Mouse (Mus musculus): Measurements from ENCODE around the gene Cbr3. TPM values are rescaled to one million over a fixed set of nuclear protein-coding genes. Genes with fewer than 3 reads are reported as not detected.
"Not testable (repeated sequence)": the region's sequence is repeated elsewhere in the genome, so short reads cannot be mapped to it uniquely, and the experiment has no call there.

Cbr3 gene
- polyA plus RNA-seq, 1 experiment from 2014 or later = 16.6 TPM

DNA sequence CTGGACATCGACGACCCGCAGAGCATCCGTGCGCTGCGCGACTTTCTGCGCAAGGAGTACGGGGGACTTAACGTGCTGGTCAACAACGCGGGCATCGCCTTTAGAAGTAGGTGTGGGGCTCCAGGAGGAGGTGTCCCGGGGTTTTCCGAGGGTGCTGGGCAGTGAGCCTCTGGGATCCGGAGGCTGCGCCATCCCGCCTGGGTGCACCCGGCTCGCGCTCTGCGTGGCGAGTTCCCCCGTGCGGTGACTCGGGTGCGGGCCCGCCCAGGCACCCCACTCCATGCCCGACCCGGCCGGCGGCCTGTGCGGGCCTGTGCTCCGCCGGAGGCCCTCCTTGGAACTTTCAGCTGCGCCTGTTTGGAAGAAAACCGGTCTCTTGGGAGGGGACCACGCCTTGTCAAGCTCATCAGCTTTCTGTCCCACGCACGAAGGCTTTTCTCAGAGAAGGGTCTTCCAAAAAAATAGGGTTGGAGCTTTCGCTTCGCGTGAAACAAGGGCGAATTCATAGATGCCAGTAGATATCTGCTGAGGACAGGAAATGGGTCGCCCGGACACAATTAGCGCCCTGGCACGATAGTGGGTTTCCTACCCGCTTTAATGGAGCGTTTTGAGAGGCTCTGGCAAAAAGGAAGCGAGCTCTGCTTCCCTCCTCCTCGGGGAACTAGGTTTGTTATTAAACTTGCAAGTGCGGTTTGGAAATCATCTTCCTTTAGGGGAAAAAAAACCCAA is 657 bp downstream of the Cbr3 start:
- ChIA-PET CTCF (interaction anchor here (1.6 to 2.8 kb wide), 2 partner anchors 27 to 102 kb away, joined by 4 to 8 read pairs; no protein-coding TSS in a partner anchor), POLR2A (interaction anchor here (0.6 to 0.7 kb wide), 3 partner anchors 40 to 84 kb away, joined by 3 read pairs; no protein-coding TSS in a partner anchor)
- in situ Hi-C loops (cut with MboI; ENCODE audit: low pct_unique_long_range_greater_than_20kb) = loop anchor here (10.0 kb wide), 1 partner anchor 101 kb away; no protein-coding TSS in a partner anchor
- TF ChIP-seq CTCF (IDR thresholded peaks at IDR 0.05) = no peak
- ATAC-seq (no peak), DNase-seq (ENCODE audit: low read depth, low spot score) (no peak)
- H3K27me3 ChIP-seq = peaks cover 3% of the 10 kb centered on the region

DNA sequence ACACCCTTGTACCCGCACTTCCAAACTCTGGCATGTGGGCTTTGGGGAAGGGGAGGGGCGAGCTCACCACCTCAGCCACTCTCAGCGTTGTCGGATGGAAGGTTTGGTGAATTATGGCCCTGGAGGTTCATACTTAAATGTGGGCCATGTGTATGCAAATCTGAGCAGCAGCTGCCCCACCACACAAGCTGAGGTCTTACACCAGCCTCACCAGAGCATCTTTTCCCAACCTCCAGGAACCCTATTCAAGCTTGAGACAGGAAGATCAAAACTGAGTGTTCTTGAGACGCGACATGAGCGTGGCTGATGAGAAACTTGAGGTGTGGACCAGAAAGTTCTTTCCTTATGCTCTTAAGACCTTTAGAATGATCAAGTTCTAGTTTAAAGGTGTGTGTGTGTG is 1.4 kb downstream of the Cbr3 start:
- no peak for TF ChIP-seq CTCF (IDR thresholded peaks at IDR 0.05)
- ChIA-PET POLR2A (interaction anchor here (0.7 kb wide), 1 partner anchor 40 kb away, joined by 3 read pairs; no protein-coding TSS in a partner anchor), CTCF (interaction anchor here (2.8 kb wide), 1 partner anchor 101 kb away, joined by 8 read pairs; no protein-coding TSS in a partner anchor)
- ATAC-seq = no peak
- no peak for DNase-seq (ENCODE audit: low read depth, low spot score)
- no peaks in the 10 kb centered on the region for H3K27me3 ChIP-seq
- in situ Hi-C loops (cut with MboI; ENCODE audit: low pct_unique_long_range_greater_than_20kb) = loop anchor here (10.0 kb wide), 1 partner anchor 100 kb away; no protein-coding TSS in a partner anchor

DNA sequence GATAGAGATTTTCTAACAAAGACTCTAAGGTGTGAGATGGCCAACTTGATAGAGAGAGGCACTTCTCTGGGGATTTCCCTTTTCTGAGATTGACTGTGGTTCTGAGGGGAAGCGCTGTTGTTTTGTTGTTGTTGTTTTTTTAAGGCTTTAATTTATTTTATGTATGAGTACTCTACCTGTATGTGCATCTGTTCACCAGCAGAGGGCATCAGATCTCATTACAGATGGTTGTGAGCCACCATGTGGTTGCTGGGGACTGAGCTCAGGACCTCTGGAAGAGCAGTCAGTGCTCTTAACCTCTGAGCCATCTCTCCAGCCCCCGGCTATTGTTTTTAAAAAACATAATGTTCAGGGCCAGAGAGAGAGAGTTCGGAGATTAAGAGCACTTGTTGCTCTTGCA is 2.8 kb downstream of the Cbr3 start:
- peak; percentile 62 for TF ChIP-seq CTCF (IDR thresholded peaks at IDR 0.05)

DNA sequence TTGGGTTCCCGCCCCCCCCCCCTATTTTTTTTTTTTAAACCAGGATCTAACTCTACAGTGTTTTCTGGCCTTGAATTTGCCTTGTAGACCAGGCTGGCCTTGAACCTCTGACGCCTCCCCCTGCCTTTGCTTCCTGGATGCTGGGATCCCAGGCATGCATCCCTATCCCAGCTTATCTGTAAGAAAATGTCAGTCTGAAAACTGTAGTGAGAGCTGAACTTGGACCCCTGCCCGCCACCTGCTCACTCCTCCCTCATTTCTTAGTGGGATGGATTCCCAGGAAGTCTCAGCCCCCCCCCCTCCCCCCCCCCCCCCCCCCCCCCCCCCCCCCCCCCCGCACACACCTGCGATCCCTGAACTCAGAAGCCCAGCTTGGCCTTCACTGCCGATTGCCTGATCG is 3.4 kb downstream of the Cbr3 start:
- DNase-seq (ENCODE audit: low read depth, low spot score) = no peak
- ChIA-PET POLR2A (no interaction called here), CTCF (interaction anchor here (0.9 to 2.7 kb wide), 11 partner anchors 10 to 101 kb away, joined by 3 to 21 read pairs (median 5); partner anchors contain the start of gene Dop1b)
- no peak for TF ChIP-seq CTCF (IDR thresholded peaks at IDR 0.05)
- H3K27me3 ChIP-seq = no peaks in the 10 kb centered on the region
- in situ Hi-C loops (cut with MboI; ENCODE audit: low pct_unique_long_range_greater_than_20kb) = loop anchor here (10.0 kb wide), 1 partner anchor 98 kb away; no protein-coding TSS in a partner anchor
- ATAC-seq = no peak

More for the DNA sequence above, 2.8 kb downstream of the Cbr3 start:
- ChIA-PET CTCF (interaction anchor here (0.9 to 2.7 kb wide), 7 partner anchors 11 to 99 kb away, joined by 3 to 21 read pairs (median 3); partner anchors contain the start of gene Dop1b), POLR2A (interaction anchor here (0.6 kb wide), 1 partner anchor 522 kb away, joined by 3 read pairs; no protein-coding TSS in a partner anchor)
- in situ Hi-C loops (cut with MboI; ENCODE audit: low pct_unique_long_range_greater_than_20kb) = loop anchor here (10.0 kb wide), 1 partner anchor 99 kb away; no protein-coding TSS in a partner anchor
- not testable (repeated sequence) for H3K27me3 ChIP-seq; ATAC-seq; DNase-seq (ENCODE audit: low read depth, low spot score)

DNA sequence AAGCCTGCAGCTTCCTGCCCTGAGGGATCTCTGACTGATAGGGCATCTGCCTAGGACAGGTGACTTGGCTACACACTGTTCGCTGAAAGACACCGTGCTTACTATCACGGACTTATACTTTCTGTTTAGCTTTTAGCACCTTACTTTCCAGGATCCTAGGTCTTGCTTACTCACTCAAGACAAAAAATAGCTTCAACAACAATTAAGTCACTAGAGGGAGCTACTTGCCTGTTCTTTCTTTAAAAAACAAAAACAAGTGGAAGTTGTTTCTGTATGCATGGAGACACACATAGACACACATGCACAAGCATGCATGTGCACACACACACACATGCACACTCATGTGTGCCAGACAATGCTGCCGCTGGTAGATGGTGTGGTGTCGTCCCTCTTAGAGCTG is 3.9 kb downstream of the Cbr3 start:
- POLR2A ChIA-PET = no interaction called here
- peak; percentile 46 for TF ChIP-seq CTCF (IDR thresholded peaks at IDR 0.05)
- in situ Hi-C loops (cut with MboI; ENCODE audit: low pct_unique_long_range_greater_than_20kb) = loop anchor here (10.0 kb wide), 1 partner anchor 98 kb away; no protein-coding TSS in a partner anchor
- ATAC-seq (no peak), DNase-seq (ENCODE audit: low read depth, low spot score) (no peak)
- CTCF ChIA-PET = interaction anchor here (0.8 to 2.7 kb wide), 12 partner anchors 9 to 100 kb away, joined by 3 to 21 read pairs (median 4); partner anchors contain the start of gene Dop1b
- no peaks in the 10 kb centered on the region for H3K27me3 ChIP-seq

DNA sequence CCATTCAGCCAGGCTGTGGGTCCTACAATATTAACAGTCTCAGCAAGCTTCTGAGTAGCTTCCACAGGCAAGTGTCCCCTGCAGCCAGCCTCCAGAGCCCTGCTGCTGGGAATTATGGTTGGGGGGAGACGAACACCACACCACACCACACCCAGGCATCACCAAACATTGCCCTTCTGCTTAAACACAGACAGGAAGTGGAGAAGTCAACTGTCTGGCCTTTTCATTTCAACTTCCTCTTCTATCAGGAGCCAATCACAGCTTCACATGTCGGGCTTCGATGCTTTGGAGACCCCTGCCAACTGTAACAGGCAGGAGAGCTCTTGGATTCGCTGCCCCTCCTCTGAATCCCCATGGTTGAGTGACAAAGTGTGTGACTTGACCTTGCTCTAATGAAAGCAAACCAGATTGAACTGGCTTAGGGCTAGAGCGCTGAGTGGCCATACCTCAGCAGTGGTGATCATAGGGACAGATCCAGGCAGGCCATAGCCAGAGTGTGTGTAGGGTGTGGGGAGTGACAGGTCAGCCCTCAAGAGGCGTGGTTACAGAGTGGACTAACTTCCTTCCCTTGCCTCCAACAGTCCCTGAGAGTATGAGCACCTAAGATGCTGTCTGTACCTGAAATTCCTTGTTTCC is 8.3 kb downstream of the Cbr3 start:
- ChIA-PET POLR2A (no interaction called here), CTCF (no interaction called here)
- peaks cover 2% of the 10 kb centered on the region for H3K27me3 ChIP-seq
- DNase-seq (ENCODE audit: low read depth, low spot score) = no peak
- no peak for ATAC-seq
- in situ Hi-C loops (cut with MboI; ENCODE audit: low pct_unique_long_range_greater_than_20kb) = no loop called here
- TF ChIP-seq CTCF (IDR thresholded peaks at IDR 0.05) = no peak

DNA sequence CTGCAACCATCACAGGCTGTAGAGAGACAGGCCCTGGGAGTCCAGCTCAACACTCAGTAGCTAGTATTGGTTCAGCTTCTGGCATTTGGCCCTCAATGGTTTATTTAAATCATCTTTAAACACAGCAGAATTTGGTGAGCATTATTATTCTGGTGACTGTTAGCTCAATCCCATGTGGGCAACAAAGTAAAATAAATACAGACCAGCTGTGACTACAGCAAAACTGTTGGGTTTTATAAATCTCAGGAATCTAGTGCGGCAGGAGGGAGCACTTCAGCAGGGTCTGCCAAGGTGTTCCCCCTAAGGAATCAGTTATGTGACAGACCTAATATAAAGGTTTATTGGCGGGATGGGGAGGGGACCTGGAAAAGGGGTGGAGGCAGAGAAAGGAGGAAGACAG is 9.7 kb downstream of the Cbr3 start:
- DNase-seq (ENCODE audit: low read depth, low spot score) = no peak
- CTCF ChIA-PET = interaction anchor here (1.1 to 1.2 kb wide), 2 partner anchors 14 to 18 kb away, joined by 3 to 4 read pairs; no protein-coding TSS in a partner anchor
- ATAC-seq = no peak
- POLR2A ChIA-PET = no interaction called here
- TF ChIP-seq CTCF (IDR thresholded peaks at IDR 0.05) = no peak
- in situ Hi-C loops (cut with MboI; ENCODE audit: low pct_unique_long_range_greater_than_20kb) = no loop called here
- H3K27me3 ChIP-seq = peaks cover 2% of the 10 kb centered on the region

DNA sequence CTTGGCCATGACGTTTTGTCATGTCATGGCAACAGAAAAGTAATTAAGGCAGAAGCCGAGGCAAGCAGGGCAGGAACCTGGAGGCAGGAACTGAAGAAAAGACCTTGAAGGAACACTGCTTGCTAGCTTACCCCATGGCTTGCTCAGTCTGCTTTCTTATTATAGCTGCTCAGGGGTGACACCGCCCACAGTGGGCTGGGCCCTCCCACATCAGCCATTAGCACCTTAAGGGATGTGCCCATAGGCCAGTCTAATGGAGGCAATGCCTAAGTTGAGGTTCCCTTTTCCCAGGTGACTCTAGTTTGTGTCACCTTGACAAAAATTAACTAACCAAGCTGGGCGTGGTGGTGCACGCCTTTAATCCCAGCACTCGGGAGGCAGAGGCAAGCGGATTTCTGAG is 24.1 kb downstream of the Cbr3 start:
- ATAC-seq (no peak), DNase-seq (ENCODE audit: low read depth, low spot score) (no peak)
- no peak for TF ChIP-seq CTCF (IDR thresholded peaks at IDR 0.05)
- in situ Hi-C loops (cut with MboI; ENCODE audit: low pct_unique_long_range_greater_than_20kb) = no loop called here
- CTCF ChIA-PET = interaction anchor here (0.8 to 2.0 kb wide), 4 partner anchors 11 to 22 kb away, joined by 3 to 7 read pairs (median 4); no protein-coding TSS in a partner anchor
- H3K27me3 ChIP-seq = no peaks in the 10 kb centered on the region
- POLR2A ChIA-PET = interaction anchor here (1.6 kb wide), 1 partner anchor 11 kb away, joined by 7 read pairs; no protein-coding TSS in a partner anchor

DNA sequence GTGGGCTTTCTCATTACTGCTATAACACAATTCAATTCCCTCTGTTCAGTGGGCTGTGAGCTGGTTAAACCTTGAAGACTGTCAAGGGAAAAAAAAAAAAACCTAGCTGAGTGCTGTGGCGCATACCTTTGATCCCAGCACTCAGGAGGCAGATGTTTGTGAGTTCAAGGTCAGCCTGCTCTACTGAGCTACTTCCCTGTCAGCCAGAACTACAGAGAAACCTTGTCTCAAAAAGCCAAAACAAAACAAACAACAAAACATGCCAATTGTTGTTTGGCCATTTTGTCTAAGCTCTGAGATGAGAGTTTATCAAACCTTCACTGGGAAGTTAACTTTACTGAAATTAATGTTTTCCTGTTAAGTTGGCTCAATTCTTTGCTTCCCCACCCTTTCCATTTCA is 26.2 kb downstream of the Cbr3 start:
- no peak for ATAC-seq
- ChIA-PET CTCF (interaction anchor here (0.8 to 3.6 kb wide), 3 partner anchors 9 to 22 kb away, joined by 3 to 21 read pairs (median 3); no protein-coding TSS in a partner anchor), POLR2A (no interaction called here)
- no peak for DNase-seq (ENCODE audit: low read depth, low spot score)
- H3K27me3 ChIP-seq = no peaks in the 10 kb centered on the region
- no peak for TF ChIP-seq CTCF (IDR thresholded peaks at IDR 0.05)
- in situ Hi-C loops (cut with MboI; ENCODE audit: low pct_unique_long_range_greater_than_20kb) = no loop called here

DNA sequence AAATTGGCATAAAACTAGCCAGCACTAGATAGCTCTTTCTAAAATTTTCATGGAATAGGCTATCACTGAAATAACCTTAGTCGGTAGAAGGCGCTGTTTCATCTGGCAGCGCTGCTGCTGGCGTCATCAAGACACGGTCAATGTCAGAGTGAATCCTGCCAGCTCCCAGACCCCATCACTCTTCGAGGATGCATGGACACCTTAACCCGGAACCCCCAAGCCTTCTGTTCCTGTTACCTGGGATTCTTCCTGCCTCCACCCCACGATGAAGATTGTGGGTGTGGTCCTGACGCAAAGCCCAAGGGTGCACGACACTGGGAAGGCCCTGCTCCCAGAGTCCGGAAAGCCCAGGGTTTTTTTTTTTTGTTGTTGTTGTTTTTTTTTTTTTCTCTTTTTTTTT is 27.9 kb downstream of the Cbr3 start:
- in situ Hi-C loops (cut with MboI; ENCODE audit: low pct_unique_long_range_greater_than_20kb) = no loop called here
- CTCF ChIA-PET = interaction anchor here (0.6 to 3.6 kb wide), 9 partner anchors 11 to 67 kb away, joined by 3 to 21 read pairs (median 3); partner anchors contain the start of gene Cbr3
- H3K27me3 ChIP-seq = no peaks in the 10 kb centered on the region
- ATAC-seq (peak; percentile 32), DNase-seq (ENCODE audit: low read depth, low spot score) (peak; percentile 46)
- peak; percentile 89 for TF ChIP-seq CTCF (IDR thresholded peaks at IDR 0.05)
- POLR2A ChIA-PET = interaction anchor here (0.7 kb wide), 1 partner anchor 44 kb away, joined by 3 read pairs; no protein-coding TSS in a partner anchor

Measured in Patski (cell line).